Mouse (Mus musculus): ENCODE measurements around the gene Pdgfb. TPM values are rescaled to one million over a fixed set of nuclear protein-coding genes. Genes with fewer than 3 reads are reported as not detected.

The Pdgfb gene
- total and polyA plus RNA-seq, 3 experiments, result 0.23 to 0.72 TPM; not detected in 1

- Histone ChIP-seq H3K4me1 (ENCODE audit: control insufficient read depth in 1 of 2, insufficient read depth in 2 of 2, low read length in 2 of 2) (0 out of 4 replicates have a peak, but pooled peaks cover 0 to 5% of the 10 kb centered on the region in 2 experiments), H3K9ac (ENCODE audit: control insufficient read depth, low read depth, low read length, poor library complexity, severe bottlenecking) (no peak overlapping the region), H3K27ac (ENCODE audit: control insufficient read depth, low read depth, low read length) (no peak overlapping the region), H3K27me3 (ENCODE audit: control insufficient read depth in 1 of 2, insufficient read depth in 2 of 2, low read length in 2 of 2) (no peaks in the 10 kb centered on the region), H3K9me3 (replicated peaks; ENCODE audit: insufficient read depth, low read length) (no peaks in the 10 kb centered on the region), H3K79me2 (ENCODE audit: control insufficient read depth, insufficient read depth, low read length, poor library complexity) (no peaks in the 10 kb centered on the region), H3K4me3 (ENCODE audit: control insufficient read depth in 1 of 2, insufficient read depth in 1 of 2, low read depth in 2 of 2, low read length in 2 of 2) (no peak overlapping the region), H3K36me3 (ENCODE audit: control insufficient read depth in 1 of 2, insufficient read depth in 2 of 2, low read length in 2 of 2) (no peaks in the 10 kb centered on the region)
- DNase-seq (ENCODE audit: low read depth, low spot score), result peak; percentile 91
- TF ChIP-seq SMC3 (IDR thresholded peaks at IDR 0.05; ENCODE audit: low read depth, low read length) (peak; percentile 98), RAD21 (IDR thresholded peaks at IDR 0.05; ENCODE audit: low read depth, low read length) (peak; percentile 95), NELFE (IDR thresholded peaks at IDR 0.05; ENCODE audit: low read depth, low read length) (no peak; the same call in 1 of the 2 replicates), EP300 (IDR thresholded peaks at IDR 0.05; ENCODE audit: low read depth in 1 of 2, low read length in 2 of 2) (no peak), USF2 (IDR thresholded peaks at IDR 0.05; ENCODE audit: borderline replicate concordance in 1 of 2, insufficient read depth in 1 of 2, low read depth in 1 of 2, low read length in 2 of 2) (no peak), GABPA (IDR thresholded peaks at IDR 0.05; ENCODE audit: low read depth, low read length) (no peak), MAFK (IDR thresholded peaks at IDR 0.05; ENCODE audit: borderline replicate concordance, low read depth, low read length) (no peak), ZC3H11A (IDR thresholded peaks at IDR 0.05; ENCODE audit: low read depth, low read length) (peak; percentile 95), MAX (IDR thresholded peaks at IDR 0.05; ENCODE audit: low read length) (no peak), SIN3A (IDR thresholded peaks at IDR 0.05; ENCODE audit: low read length) (peak; percentile 59), MXI1 (IDR thresholded peaks at IDR 0.05; ENCODE audit: low read depth, low read length) (no peak; the same call in 1 of the 2 replicates), CTCF (IDR thresholded peaks at IDR 0.05 in 2 of 3, conservative IDR thresholded peaks at IDR 0.05 in 1 of 3; ENCODE audit: control insufficient read depth in 1 of 3, insufficient read depth in 1 of 3, low read depth in 2 of 3, low read length in 3 of 3, poor library complexity in 1 of 3, severe bottlenecking in 1 of 3) (peak; percentile 87 to 96 (median 94)), BHLHE40 (IDR thresholded peaks at IDR 0.05; ENCODE audit: borderline replicate concordance, low read depth, low read length) (no peak), CHD1 (IDR thresholded peaks at IDR 0.05; ENCODE audit: low read depth, low read length) (no peak), ETS1 (IDR thresholded peaks at IDR 0.05; ENCODE audit: low read depth, low read length) (no peak), NRF1 (IDR thresholded peaks at IDR 0.05; ENCODE audit: insufficient read depth, low read depth, low read length, poor library complexity, severe bottlenecking) (no peak), ELF1 (IDR thresholded peaks at IDR 0.05; ENCODE audit: low read depth, low read length) (no peak)
These were observed 68.8 kb downstream of the Pdgfb start for GRCm38 (mm10) chr15:79946022-79946421.

Other genes with a start within 250 kb of the Pdgfb start
- 14.7 and 19.5 TPM in 2 replicates for gene Dnal4, start 237.1 kb downstream of the Pdgfb start, total RNA-seq (2012; rRNA removed)
- gene Dnal4, start 237.1 kb downstream of the Pdgfb start, polyA plus RNA-seq (2012; ENCODE audit: insufficient read depth in 1 of 2, insufficient read length in 2 of 2, low read depth in 1 of 2, low replicate concordance in 2 of 2, missing spikeins in 1 of 2), result 10 to 100 TPM in 1 of 2 experiments, not detected in 1; 30.0 TPM
- 0.03 and 0.04 TPM in 2 replicates for gene Nptxr, start 210.2 kb downstream of the Pdgfb start, total RNA-seq (2012; rRNA removed)
- under 1 TPM in 1 of 2 experiments, not detected in 1; 0.33 TPM for gene Nptxr, start 210.2 kb downstream of the Pdgfb start, polyA plus RNA-seq (2012; ENCODE audit: insufficient read depth in 1 of 2, insufficient read length in 2 of 2, low read depth in 1 of 2, low replicate concordance in 2 of 2, missing spikeins in 1 of 2)
- gene Npcd, start 180.7 kb downstream of the Pdgfb start, total RNA-seq (2012; rRNA removed), result 0.23 TPM in 1 of 2 replicates, not detected in the other
- gene Npcd, start 180.7 kb downstream of the Pdgfb start, polyA plus RNA-seq (2012; ENCODE audit: insufficient read depth in 1 of 2, insufficient read length in 2 of 2, low read depth in 1 of 2, low replicate concordance in 2 of 2, missing spikeins in 1 of 2), result not detected
- 21.7 and 25.1 TPM in 2 replicates for gene Cbx6, start 180.3 kb downstream of the Pdgfb start, total RNA-seq (2012; rRNA removed)
- 10 to 100 TPM in 1 of 2 experiments, not detected in 1; 43.6 TPM for gene Cbx6, start 180.3 kb downstream of the Pdgfb start, polyA plus RNA-seq (2012; ENCODE audit: insufficient read depth in 1 of 2, insufficient read length in 2 of 2, low read depth in 1 of 2, low replicate concordance in 2 of 2, missing spikeins in 1 of 2)
- 17.2 and 22.2 TPM in 2 replicates for gene Apobec3, start 123.3 kb downstream of the Pdgfb start, total RNA-seq (2012; rRNA removed)
- 10 to 100 TPM in 1 of 2 experiments, not detected in 1; 38.6 TPM for gene Apobec3, start 123.3 kb downstream of the Pdgfb start, polyA plus RNA-seq (2012; ENCODE audit: insufficient read depth in 1 of 2, insufficient read length in 2 of 2, low read depth in 1 of 2, low replicate concordance in 2 of 2, missing spikeins in 1 of 2)
- gene Cbx7, start 43.9 kb downstream of the Pdgfb start, total RNA-seq (2012; rRNA removed), result 2.9 and 3.7 TPM in 2 replicates
- 10 to 100 TPM in 1 of 2 experiments, not detected in 1; 11.1 TPM for gene Cbx7, start 43.9 kb downstream of the Pdgfb start, polyA plus RNA-seq (2012; ENCODE audit: insufficient read depth in 1 of 2, insufficient read length in 2 of 2, low read depth in 1 of 2, low replicate concordance in 2 of 2, missing spikeins in 1 of 2)
- gene Syngr1, start 76.4 kb upstream of the Pdgfb start, total RNA-seq (2012; rRNA removed), result 93.7 and 105 TPM in 2 replicates
- 100 to 1,000 TPM in 1 of 2 experiments, not detected in 1; 115 TPM for gene Syngr1, start 76.4 kb upstream of the Pdgfb start, polyA plus RNA-seq (2012; ENCODE audit: insufficient read depth in 1 of 2, insufficient read length in 2 of 2, low read depth in 1 of 2, low replicate concordance in 2 of 2, missing spikeins in 1 of 2)
- gene Rpl3, start 76.9 kb upstream of the Pdgfb start, total RNA-seq (2012; rRNA removed), result 1,686 and 1,722 TPM in 2 replicates
- gene Rpl3, start 76.9 kb upstream of the Pdgfb start, polyA plus RNA-seq (2012; ENCODE audit: insufficient read depth in 1 of 2, insufficient read length in 2 of 2, low read depth in 1 of 2, low replicate concordance in 2 of 2, missing spikeins in 1 of 2), result 1,000 to 10,000 TPM in 1 of 2 experiments, 100 to 1,000 TPM in 1; 543 to 1,096 TPM
- 18.2 and 23.3 TPM in 2 replicates for gene Tab1, start 118.2 kb upstream of the Pdgfb start, total RNA-seq (2012; rRNA removed)
- 10 to 100 TPM in 1 of 2 experiments, not detected in 1; 31.1 TPM for gene Tab1, start 118.2 kb upstream of the Pdgfb start, polyA plus RNA-seq (2012; ENCODE audit: insufficient read depth in 1 of 2, insufficient read length in 2 of 2, low read depth in 1 of 2, low replicate concordance in 2 of 2, missing spikeins in 1 of 2)
- not detected in 2 replicates for gene Mgat3, start 158.7 kb upstream of the Pdgfb start, total RNA-seq (2012; rRNA removed)
- gene Mgat3, start 158.7 kb upstream of the Pdgfb start, polyA plus RNA-seq (2012; ENCODE audit: insufficient read depth in 1 of 2, insufficient read length in 2 of 2, low read depth in 1 of 2, low replicate concordance in 2 of 2, missing spikeins in 1 of 2), result not detected
- 35.4 and 41.5 TPM in 2 replicates for gene Mief1, start 219.0 kb upstream of the Pdgfb start, total RNA-seq (2012; rRNA removed)
- gene Mief1, start 219.0 kb upstream of the Pdgfb start, polyA plus RNA-seq (2012; ENCODE audit: insufficient read depth in 1 of 2, insufficient read length in 2 of 2, low read depth in 1 of 2, low replicate concordance in 2 of 2, missing spikeins in 1 of 2), result 10 to 100 TPM in 1 of 2 experiments, not detected in 1; 34.6 TPM
- gene AC140267.1, start 220.9 kb upstream of the Pdgfb start, total RNA-seq (2012; rRNA removed), result not detected in 2 replicates
- gene AC140267.1, start 220.9 kb upstream of the Pdgfb start, polyA plus RNA-seq (2012; ENCODE audit: insufficient read depth in 1 of 2, insufficient read length in 2 of 2, low read depth in 1 of 2, low replicate concordance in 2 of 2, missing spikeins in 1 of 2), result 1 to 10 TPM in 1 of 2 experiments, not detected in 1; 1.9 TPM
- gene Atf4, start 240.2 kb upstream of the Pdgfb start, total RNA-seq (2012; rRNA removed), result 351 and 459 TPM in 2 replicates
- gene Atf4, start 240.2 kb upstream of the Pdgfb start, polyA plus RNA-seq (2012; ENCODE audit: insufficient read depth in 1 of 2, insufficient read length in 2 of 2, low read depth in 1 of 2, low replicate concordance in 2 of 2, missing spikeins in 1 of 2), result 100 to 1,000 TPM in 1 of 2 experiments, 10 to 100 TPM in 1; 85.1 to 444 TPM
- gene Rps19bp1, start 249.3 kb upstream of the Pdgfb start, total RNA-seq (2012; rRNA removed), result 59.7 and 78.9 TPM in 2 replicates
- 100 to 1,000 TPM in 1 of 2 experiments, not detected in 1; 155 TPM for gene Rps19bp1, start 249.3 kb upstream of the Pdgfb start, polyA plus RNA-seq (2012; ENCODE audit: insufficient read depth in 1 of 2, insufficient read length in 2 of 2, low read depth in 1 of 2, low replicate concordance in 2 of 2, missing spikeins in 1 of 2)

Measured in MEL (cell line).